Mouse (Mus musculus): ENCODE measurements around the gene Wdr46.

DNA sequence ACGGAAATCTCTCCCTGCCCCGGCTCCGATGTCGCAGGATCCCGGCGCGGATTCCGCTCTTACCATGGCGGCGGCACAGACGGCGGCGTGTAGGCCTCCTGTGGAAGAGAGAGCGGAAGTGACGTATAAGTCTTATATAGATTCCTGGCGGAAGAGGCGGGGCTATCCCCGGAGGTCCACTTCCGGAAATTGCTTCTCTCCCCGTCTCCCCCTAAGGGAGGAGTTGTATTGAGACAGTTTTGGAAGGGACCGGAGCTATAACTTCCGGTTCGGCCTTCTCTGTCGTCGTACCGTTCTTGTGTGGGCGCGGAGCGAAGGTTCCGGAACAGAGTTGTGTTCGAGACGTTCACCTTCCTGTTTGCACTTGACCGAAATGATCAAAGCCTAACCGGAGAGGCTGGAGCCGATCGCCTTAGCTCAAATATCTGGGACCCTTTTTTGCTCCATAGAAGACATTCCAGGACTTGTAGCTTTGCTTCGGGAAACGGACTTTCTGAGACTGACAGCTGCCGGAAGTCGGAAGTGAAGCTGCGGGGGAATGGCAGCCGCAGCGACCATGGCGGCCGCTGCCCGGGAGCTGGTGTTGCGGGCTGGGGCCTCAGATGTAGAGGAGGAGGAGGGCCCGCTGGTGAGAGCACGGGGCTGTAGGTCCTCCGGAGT is 15.2 kb downstream of the Wdr46 start, which contains the start of the genes Vps52 and Rps18:
- no peak for TF ChIP-seq CTCF (IDR thresholded peaks at IDR 0.05; ENCODE audit: control insufficient read depth, insufficient read depth, insufficient read length)
- TF ChIP-seq USF1 (IDR thresholded peaks at IDR 0.05; ENCODE audit: low read depth), result no peak
